Mouse (Mus musculus) limb, embryonic 11.5 days (tissue): ENCODE data around the gene Gucd1. TPM values are rescaled to one million over a fixed set of nuclear protein-coding genes. Genes with fewer than 3 reads are reported as not detected.

ENCODE experiments used
- ATAC-seq: fragments of 200-750 bp; cut with Nextera tagmentation; 2 replicates; pipeline ENCODE4 v1.8.0; 2017; ENCODE audit warnings: low read depth; ENCODE audit not compliant: insufficient number of reproducible peaks, low FRiP score, low TSS enrichment
- DNase-seq: peaks from one replicate; pipeline ENCODE4 v3.0.0-alpha.2; 2015; ENCODE audit warnings: low spot score
- H3K27ac ChIP-seq: fragments of 300-500 bp; sonication (generic); replicated peaks from 2 replicates; pipeline ENCODE4 v1.5.1; 2014; ENCODE audit warnings: low read depth, mild to moderate bottlenecking, low read length
- H3K27me3 ChIP-seq: fragments of 300-500 bp; sonication (generic); 2 replicates; pipeline ENCODE4 v1.6.1; 2014; ENCODE audit warnings: mild to moderate bottlenecking, low read length, mixed read lengths; ENCODE audit not compliant: control insufficient read depth, insufficient read depth
- H3K36me3 ChIP-seq: fragments of 300-500 bp; sonication (generic); 2 replicates; pipeline ENCODE4 v1.6.1; 2014; ENCODE audit warnings: mild to moderate bottlenecking, low read length, moderate library complexity, mixed read lengths; ENCODE audit not compliant: control insufficient read depth, insufficient read depth
- H3K4me1 ChIP-seq: fragments of 300-500 bp; sonication (generic); 2 replicates; pipeline ENCODE4 v1.6.1; 2014; ENCODE audit warnings: low read length, mixed read lengths; ENCODE audit not compliant: control insufficient read depth, insufficient read depth
- H3K4me2 ChIP-seq: fragments of 300-500 bp; sonication (generic); 2 replicates; pipeline ENCODE4 v1.6.1; 2014; ENCODE audit warnings: low read depth, mild to moderate bottlenecking, moderate library complexity; ENCODE audit not compliant: severe bottlenecking
- H3K4me3 ChIP-seq: fragments of 300-500 bp; sonication (generic); 2 replicates; pipeline ENCODE4 v1.5.1; 2014; ENCODE audit warnings: low read depth, low read length
- H3K9ac ChIP-seq: fragments of 300-500 bp; sonication (generic); 2 replicates; pipeline ENCODE4 v1.6.1; 2014; ENCODE audit warnings: mild to moderate bottlenecking, low read length
- H3K9me3 ChIP-seq: fragments of 300-500 bp; sonication (generic); 2 replicates; pipeline ENCODE4 v1.6.1; 2016; ENCODE audit warnings: low read length; ENCODE audit not compliant: control insufficient read depth
- WGBS: fragments of 180-500 bp; shearing (Covaris S2); extraction: QIAGEN DNeasy Blood & Tissue Kit; methylation state at CpG from one replicate; pipeline ENCODE4 v1.1.7; 2014; 5-methylcytosine and 5-hydroxymethylcytosine counted together
- polyA plus RNA-seq: library from polyadenylated mRNA; unstranded; fragments of >200 nt; fragmentation: Nextera tagmentation; extraction: Ambion mirVana; gene quantifications from 2 replicates; pipeline ENCODE4 v1.2.1, GENCODE M21; 2014

Gene Gucd1
- polyA plus RNA-seq, 1 experiment from 2014 or later, result 36.1 TPM

- 5% methylated on average over 6 of the region's 6 CpGs for WGBS
- H3K4me1 ChIP-seq, result peaks cover 14% of the 10 kb centered on the region
These were observed 42.8 kb upstream of the Gucd1 start for GRCm38 (mm10) chr10:75560549-75560899.

GRCm38 (mm10) chr10:75559676-75560548 lies 42.1 kb upstream of the Gucd1 start, which contains the start of gene Lrrc75b:
Gene Lrrc75b (minus strand): TSS chr10:75560330.
- Histone ChIP-seq H3K27ac (no peak within 1 kb of the TSS), H3K27me3 (peaks cover 9% of the 10 kb centered on the region; the same call in 1 of the 2 replicates)
- DNase-seq, result peak; percentile 63

More at GRCm38 (mm10) chr10:75560549-75560899, 42.8 kb upstream of the Gucd1 start:
- Histone ChIP-seq H3K36me3 (no peaks in the 10 kb centered on the region), H3K9me3 (no peaks in the 10 kb centered on the region), H3K4me2 (peak overlapping the region; percentile 96), H3K9ac (peak overlapping the region; percentile 71; the same call in 1 of the 2 replicates), H3K4me3 (peak overlapping the region; percentile 44), H3K27ac (no peak overlapping the region), H3K27me3 (peaks cover 9% of the 10 kb centered on the region; the same call in 1 of the 2 replicates)
- peak; percentile 25; the same call in 1 of the 2 replicates for ATAC-seq
- DNase-seq, result peak; percentile 47

GRCm38 (mm10) chr10:75559041-75559675 lies 41.4 kb upstream of the Gucd1 start:
- WGBS, result 7% methylated on average over 14 of the region's 14 CpGs
- no peak overlapping the region for H3K27ac ChIP-seq
- H3K4me2 ChIP-seq, result peak overlapping the region; percentile 96
- H3K9ac ChIP-seq, result no peak overlapping the region
- H3K36me3 ChIP-seq, result no peaks in the 10 kb centered on the region
- peaks cover 14% of the 10 kb centered on the region for H3K4me1 ChIP-seq
- H3K4me3 ChIP-seq, result peak overlapping the region; percentile 44
- H3K27me3 ChIP-seq, result peaks cover 9% of the 10 kb centered on the region; the same call in 1 of the 2 replicates
- no peak for DNase-seq
- no peak; the same call in 1 of the 2 replicates for ATAC-seq
- H3K9me3 ChIP-seq, result no peaks in the 10 kb centered on the region

More at GRCm38 (mm10) chr10:75559676-75560548, 42.1 kb upstream of the Gucd1 start, which contains the start of gene Lrrc75b:
- H3K4me2 ChIP-seq, result peak within 1 kb of the TSS; percentile 96
- ATAC-seq, result peak; percentile 14; the same call in 1 of the 2 replicates
- peak within 1 kb of the TSS; percentile 44 for H3K4me3 ChIP-seq
- no peaks in the 10 kb centered on the region for H3K36me3 ChIP-seq
- peaks cover 14% of the 10 kb centered on the region for H3K4me1 ChIP-seq
- under 1% methylated on average over 73 of the region's 75 CpGs for WGBS
- H3K9ac ChIP-seq, result peak within 1 kb of the TSS; percentile 71
- no peaks in the 10 kb centered on the region for H3K9me3 ChIP-seq

GRCm38 (mm10) chr10:75558515-75558914 lies 40.7 kb upstream of the Gucd1 start:
- 22% methylated on average over 3 of the region's 3 CpGs for WGBS
- Histone ChIP-seq H3K9ac (no peak overlapping the region), H3K4me2 (0 out of 2 replicates have a peak overlapping the region, but pooled peaks have one; percentile 22), H3K9me3 (no peaks in the 10 kb centered on the region), H3K27ac (no peak overlapping the region), H3K4me3 (no peak overlapping the region), H3K4me1 (peaks cover 14% of the 10 kb centered on the region), H3K27me3 (peaks cover 9% of the 10 kb centered on the region; the same call in 1 of the 2 replicates), H3K36me3 (no peaks in the 10 kb centered on the region)
- no peak for DNase-seq
- no peak for ATAC-seq

GRCm38 (mm10) chr10:75556026-75556425 lies 38.3 kb upstream of the Gucd1 start:
- Histone ChIP-seq H3K9ac (no peak overlapping the region), H3K27me3 (peaks cover 7% of the 10 kb centered on the region; the same call in 1 of the 2 replicates), H3K4me2 (no peak overlapping the region), H3K4me1 (peaks cover 17% of the 10 kb centered on the region), H3K9me3 (no peaks in the 10 kb centered on the region), H3K27ac (no peak overlapping the region), H3K36me3 (no peaks in the 10 kb centered on the region), H3K4me3 (no peak overlapping the region)
- ATAC-seq (no peak), DNase-seq (no peak)
- WGBS, result 63% methylated on average over 9 of the region's 9 CpGs

GRCm38 (mm10) chr10:75555557-75555956 lies 37.8 kb upstream of the Gucd1 start:
- ATAC-seq, result no peak
- H3K4me3 ChIP-seq, result no peak overlapping the region
- H3K27ac ChIP-seq, result no peak overlapping the region
- H3K9ac ChIP-seq, result no peak overlapping the region
- WGBS, result 71% methylated on average over 6 of the region's 6 CpGs
- H3K4me2 ChIP-seq, result no peak overlapping the region
- H3K4me1 ChIP-seq, result peaks cover 17% of the 10 kb centered on the region
- no peaks in the 10 kb centered on the region for H3K9me3 ChIP-seq
- peaks cover 6% of the 10 kb centered on the region; the same call in 1 of the 2 replicates for H3K27me3 ChIP-seq
- DNase-seq, result no peak
- no peaks in the 10 kb centered on the region for H3K36me3 ChIP-seq

GRCm38 (mm10) chr10:75554090-75554489 lies 36.3 kb upstream of the Gucd1 start:
- no peak overlapping the region for H3K27ac ChIP-seq
- no peak for ATAC-seq
- H3K4me2 ChIP-seq, result no peak overlapping the region
- peaks cover 8% of the 10 kb centered on the region for H3K4me1 ChIP-seq
- WGBS, result 95% methylated on average over 8 of the region's 8 CpGs
- H3K9me3 ChIP-seq, result no peaks in the 10 kb centered on the region
- H3K4me3 ChIP-seq, result no peak overlapping the region
- H3K9ac ChIP-seq, result no peak overlapping the region
- DNase-seq, result no peak
- H3K36me3 ChIP-seq, result no peaks in the 10 kb centered on the region
- H3K27me3 ChIP-seq, result peaks cover 2% of the 10 kb centered on the region; the same call in 1 of the 2 replicates

GRCm38 (mm10) chr10:75552701-75553450 lies 35.1 kb upstream of the Gucd1 start:
- Histone ChIP-seq H3K27ac (no peak overlapping the region), H3K36me3 (no peaks in the 10 kb centered on the region), H3K27me3 (no peaks in the 10 kb centered on the region), H3K4me2 (no peak overlapping the region), H3K4me1 (peaks cover 4% of the 10 kb centered on the region; the same call in 1 of the 2 replicates), H3K4me3 (no peak overlapping the region), H3K9ac (no peak overlapping the region), H3K9me3 (no peaks in the 10 kb centered on the region)
- no peak for DNase-seq
- 62% methylated on average over 13 of the region's 13 CpGs for WGBS
- ATAC-seq, result no peak
